Mouse (Mus musculus) yolk sac, embryonic 10.5 days (tissue): ENCODE measurements around the gene Sema3f.

Experiments
- DNase-seq: peaks from one replicate; pipeline ENCODE4 v3.0.0-alpha.2; 2017; ENCODE audit warnings: low spot score

Sema3f gene

DNA sequence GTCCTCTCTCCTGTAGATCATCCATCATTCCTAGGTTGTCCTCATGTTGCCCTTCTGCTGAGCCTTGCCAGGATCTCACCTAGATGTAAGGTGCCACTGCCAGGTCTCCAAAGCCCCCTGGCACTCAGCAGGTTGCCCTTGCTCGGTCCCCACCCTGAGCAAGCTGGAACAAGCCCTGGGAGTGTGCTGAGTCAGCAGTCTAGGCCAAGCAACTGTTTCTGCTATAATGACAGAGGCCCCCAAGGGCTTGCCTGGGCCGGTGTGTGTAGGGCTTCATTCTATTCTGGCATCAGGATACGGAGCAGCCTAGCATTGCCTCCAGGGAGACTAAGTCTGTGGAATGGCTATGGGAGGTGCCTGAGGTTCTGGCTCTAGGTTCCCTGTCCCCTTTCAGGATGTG, 49.5 kb downstream of the Sema3f start:
- no peak for DNase-seq

DNA sequence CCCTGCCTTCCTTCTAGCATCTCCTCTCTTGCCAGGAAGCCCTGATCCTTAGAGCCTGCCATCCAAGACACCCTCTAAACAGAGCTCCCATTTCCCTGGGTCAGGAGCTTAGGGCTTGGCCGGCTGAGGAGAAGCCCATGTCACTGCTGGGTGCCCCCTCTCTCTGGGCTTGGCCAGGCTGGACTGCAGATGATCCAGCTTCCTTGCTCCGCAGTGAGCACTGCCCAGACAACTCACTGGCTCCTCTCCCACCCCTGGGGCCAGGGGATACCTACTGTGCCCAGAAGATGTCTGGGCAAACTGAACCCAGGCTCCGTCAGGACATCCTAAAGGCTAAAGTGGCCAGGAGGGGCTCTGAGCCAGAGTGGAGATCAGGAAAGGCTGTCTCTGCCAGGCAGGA, 50.3 kb downstream of the Sema3f start:
- DNase-seq = no peak

DNA sequence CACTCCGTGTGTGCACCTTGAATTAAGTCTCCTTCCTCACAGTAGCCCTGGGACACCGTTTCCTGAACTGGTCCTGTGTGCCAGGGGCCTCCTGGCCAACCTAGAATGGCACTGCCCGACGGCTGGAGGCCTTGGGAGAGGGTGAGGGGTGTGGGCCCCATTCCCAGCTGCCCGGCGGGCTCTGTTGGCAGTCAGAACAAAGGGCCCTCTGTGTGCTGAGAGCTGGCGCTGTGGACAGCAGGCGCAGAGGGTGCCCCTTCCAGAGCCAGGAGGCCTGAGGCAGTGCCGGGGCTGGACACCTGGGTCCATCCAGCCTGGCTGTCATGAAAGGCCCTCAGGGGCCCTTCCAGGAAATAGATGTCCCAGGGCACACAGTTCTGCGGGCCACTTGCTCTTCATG, 50.7 kb downstream of the Sema3f start:
- no peak for DNase-seq

- DNase-seq = no peak
Observed at GRCm38 (mm10) chr9:107658096-107658495, 52.2 kb downstream of the Sema3f start.

GRCm38 (mm10) chr9:107657144-107657543, 53.1 kb downstream of the Sema3f start:
- DNase-seq = no peak

DNA sequence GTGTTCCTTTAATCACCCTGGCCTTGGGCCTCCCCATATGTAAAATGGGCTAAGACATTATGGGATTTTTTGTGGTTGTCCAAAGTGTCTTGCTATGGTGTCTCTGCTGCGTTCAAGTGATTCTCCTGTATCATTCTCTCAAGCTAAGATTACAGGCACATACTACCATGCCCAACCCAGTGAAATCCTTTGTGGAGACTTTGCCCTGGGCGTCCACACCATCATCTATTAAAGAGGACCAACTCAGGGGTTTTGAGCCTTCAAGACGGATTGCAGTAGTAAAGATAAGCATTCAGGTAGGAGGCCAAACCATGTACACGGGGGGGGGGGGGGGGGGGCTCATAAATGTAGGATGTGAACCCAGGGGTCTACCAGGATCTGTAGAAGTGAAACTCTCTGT, 55.7 kb downstream of the Sema3f start:
- DNase-seq = no peak

- peak; percentile 55 for DNase-seq
Observed at GRCm38 (mm10) chr9:107653474-107653873, 56.8 kb downstream of the Sema3f start.

DNA sequence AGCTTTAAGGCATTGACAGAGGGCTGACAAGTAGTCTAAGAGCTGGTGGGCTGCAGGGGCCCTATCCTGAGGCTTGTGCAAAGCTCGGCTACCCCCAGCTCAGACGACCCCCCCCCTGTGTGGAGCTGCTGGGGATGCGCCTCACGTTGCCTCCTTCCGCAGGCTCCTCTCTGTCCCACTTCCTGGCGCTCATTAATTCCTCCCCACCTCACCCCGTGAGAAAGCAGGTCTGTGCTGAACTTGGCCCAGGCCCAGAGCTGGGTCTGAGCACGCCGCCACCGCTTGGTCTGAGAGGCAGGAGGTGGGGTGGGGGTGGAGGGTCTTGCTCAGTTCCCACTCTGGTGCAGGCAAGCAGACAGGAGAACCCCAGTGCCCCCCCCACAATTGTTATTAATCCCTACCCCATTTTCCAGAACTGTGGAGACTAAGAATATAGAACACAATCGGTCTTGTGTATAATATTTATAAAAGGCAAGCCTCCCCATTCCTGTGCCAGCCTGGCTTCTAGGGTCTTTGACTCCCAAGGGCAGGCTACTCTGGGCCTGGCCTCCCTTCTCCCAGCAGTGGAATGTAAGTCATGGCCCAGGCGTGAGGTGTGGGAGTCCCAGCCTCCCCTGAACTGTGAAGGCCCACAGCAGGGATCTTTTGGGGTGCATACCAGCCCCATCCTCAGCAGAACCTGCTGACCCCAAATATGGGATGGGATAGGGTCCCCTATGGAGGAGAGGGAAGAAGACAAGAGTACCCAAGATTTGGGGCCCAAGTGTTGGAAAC, 59.4 kb downstream of the Sema3f start:
- no peak for DNase-seq

DNA sequence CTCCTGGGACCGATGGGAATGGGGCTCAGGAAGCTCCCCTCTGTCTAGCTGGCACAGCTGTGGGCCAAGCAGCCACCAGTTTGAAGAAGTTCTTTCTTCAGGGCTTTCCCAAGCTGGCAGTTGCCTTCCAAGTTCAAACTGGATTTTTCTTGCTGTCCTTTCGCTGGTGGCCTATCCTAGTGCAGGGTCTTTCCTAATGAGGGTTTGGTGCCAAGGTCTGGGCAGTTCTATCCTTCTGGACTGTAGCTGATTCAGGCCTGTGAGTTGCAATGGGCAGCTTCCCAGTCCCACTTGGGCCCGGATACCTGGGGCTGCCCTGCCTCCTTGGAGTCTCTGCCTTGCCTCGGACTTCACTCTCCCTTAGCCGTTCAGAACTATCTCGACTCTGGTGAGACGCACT, 60.0 kb downstream of the Sema3f start:
- no peak for DNase-seq

DNA sequence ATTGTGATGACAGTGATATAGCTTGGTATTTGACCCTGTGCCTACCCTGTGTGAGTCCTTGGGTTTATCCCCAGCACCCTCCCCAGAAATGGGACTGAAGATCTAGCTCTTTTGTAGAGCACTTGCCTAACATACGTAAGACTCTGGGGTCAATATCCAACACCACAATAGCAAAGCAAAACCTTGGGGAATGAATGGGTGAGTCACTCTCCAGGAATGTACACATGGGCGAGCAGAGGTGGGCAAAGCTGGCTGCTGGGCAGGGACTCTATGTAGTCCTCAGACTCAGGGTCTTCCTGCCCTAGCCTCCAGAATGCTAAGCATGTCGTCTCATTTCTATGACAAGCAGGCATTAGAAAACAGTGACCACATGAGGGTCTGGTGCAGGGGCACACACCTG, 61.5 kb downstream of the Sema3f start:
- DNase-seq = no peak

- no peak for DNase-seq
Observed at GRCm38 (mm10) chr9:107646975-107647374, 63.3 kb downstream of the Sema3f start.

DNA sequence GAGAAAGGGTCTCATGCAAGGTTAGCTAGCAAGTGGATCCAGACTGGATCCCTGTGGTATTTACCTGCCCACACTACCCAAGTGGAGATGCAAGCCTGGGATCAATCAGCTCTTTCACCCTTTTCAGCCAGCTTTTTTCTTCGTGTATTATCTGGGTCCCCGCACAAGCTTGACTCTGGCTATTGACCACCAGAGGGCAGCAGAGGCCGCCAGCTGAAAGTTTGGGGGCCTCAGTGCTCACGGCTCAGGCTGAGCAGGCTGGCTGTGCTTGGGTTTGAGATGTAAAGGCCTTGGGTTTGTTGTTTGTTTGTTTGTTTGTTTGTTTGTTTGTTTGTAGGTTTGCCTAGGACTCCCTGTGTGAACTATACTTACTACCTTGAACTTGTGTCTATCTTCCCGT, 64.7 kb downstream of the Sema3f start:
- peak; percentile 64 for DNase-seq

- DNase-seq = no peak
Observed at GRCm38 (mm10) chr9:107645153-107645510, 65.1 kb downstream of the Sema3f start.

- peak; percentile 88 for DNase-seq
Observed at GRCm38 (mm10) chr9:107644495-107645152, 65.7 kb downstream of the Sema3f start.

- DNase-seq = no peak
Observed at GRCm38 (mm10) chr9:107643544-107644214, 66.6 kb downstream of the Sema3f start.

GRCm38 (mm10) chr9:107641666-107642065, 68.6 kb downstream of the Sema3f start:
- no peak for DNase-seq

- DNase-seq = no peak
Observed at GRCm38 (mm10) chr9:107640257-107640772, 70.0 kb downstream of the Sema3f start.

GRCm38 (mm10) chr9:107637070-107637469, 73.2 kb downstream of the Sema3f start:
- no peak for DNase-seq

GRCm38 (mm10) chr9:107635279-107636028, 74.8 kb downstream of the Sema3f start, which contains the start of gene Gnai2:
Gnai2 (minus strand) TSS chr9:107635367.
- peak; percentile 99 for DNase-seq

DNA sequence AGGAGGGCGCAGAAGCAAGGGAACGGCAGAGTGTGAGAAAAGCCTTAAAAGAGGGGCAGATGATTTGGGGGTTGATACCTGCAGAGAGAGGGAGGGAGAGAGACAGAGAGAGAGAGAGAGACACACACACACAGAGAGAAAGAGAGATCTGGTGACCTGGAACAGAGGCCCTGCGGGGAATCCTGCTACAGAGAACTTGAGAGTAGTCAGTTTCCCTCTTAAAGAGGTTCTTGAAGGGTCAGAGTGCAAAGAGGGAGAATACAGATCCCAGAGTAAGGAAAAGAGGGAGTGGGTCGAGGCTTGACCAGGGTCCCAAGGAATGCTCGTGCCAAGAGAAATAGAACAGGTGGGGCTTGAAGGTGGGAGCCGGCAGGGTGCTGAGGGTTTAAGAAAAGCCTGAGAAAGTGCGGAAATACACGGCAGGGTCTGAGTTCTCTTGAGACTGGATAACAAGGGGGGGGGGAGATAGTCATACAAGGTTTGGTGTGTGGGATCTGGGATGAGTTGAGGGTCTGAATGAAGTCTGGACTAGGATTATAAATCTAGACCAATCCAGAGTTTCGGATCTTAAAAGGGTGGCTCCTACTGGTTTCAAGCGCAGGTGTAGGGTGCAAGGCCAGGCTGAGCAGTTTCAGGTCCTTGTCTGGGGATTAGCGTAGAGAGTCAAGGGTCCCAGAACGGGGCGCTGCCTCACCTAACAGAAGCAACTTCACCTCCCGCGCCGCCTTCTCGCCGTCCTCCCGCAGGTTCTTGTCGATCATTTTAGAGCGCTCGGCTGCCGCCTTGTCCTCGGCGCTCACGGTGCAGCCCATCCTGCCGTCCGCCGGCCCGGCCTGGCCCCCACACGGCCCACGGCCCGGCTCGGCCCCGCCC, 75.6 kb downstream of the Sema3f start:
- no peak for DNase-seq
